Mouse (Mus musculus) G1E (cell line): ENCODE results near the gene Gpr152.

Experiments
- CTCF ChIP-seq: IDR thresholded peaks from 2 replicates; pipeline ENCODE4 v1.5.1; 2012; ENCODE audit warnings: low read depth, low read length, inconsistent platforms, mixed read lengths
- GATA1 ChIP-seq: IDR thresholded peaks from 2 replicates; pipeline ENCODE4 v1.6.1; 2012; ENCODE audit warnings: borderline replicate concordance, low read length, inconsistent platforms, mixed read lengths

GRCm38 (mm10) chr19:4098426-4098825, 41.2 kb upstream of the Gpr152 start:
- TF ChIP-seq CTCF: no peak
- no peak for TF ChIP-seq GATA1
